Mouse (Mus musculus) kidney, adult 8-10 months (tissue): ENCODE measurements around the gene Prpf4.
A peak's percentile ranks its signal among the peaks of the same experiment; 100 is the strongest.

ENCODE experiments used
- DNase-seq, 2 experiments: peaks; one replicate each; pipeline ENCODE4 v3.0.0; 2022

Prpf4 gene

GRCm38 (mm10) chr4:62408601-62409282 lies at the start of gene Prpf4, which contains the start of gene Cdc26:
Prpf4 (plus strand) TSS chr4:62408797.
Cdc26 (minus strand) TSS chr4:62408642.
- peak; percentile 99 for DNase-seq

- DNase-seq, result peak in 1 of 2 experiments; percentile 42
Measured at GRCm38 (mm10) chr4:62359256-62359775, 49.3 kb upstream of the Prpf4 start.

GRCm38 (mm10) chr4:62360088-62360804 lies 48.4 kb upstream of the Prpf4 start, which contains the start of the genes Fkbp15 and Slc31a1:
Fkbp15 (minus strand) TSS chr4:62360548.
Slc31a1 (plus strand) TSS chr4:62360727.
- peak; percentile 97 to 98 for DNase-seq

GRCm38 (mm10) chr4:62360805-62361455 lies 47.7 kb upstream of the Prpf4 start:
- DNase-seq, result no peak

GRCm38 (mm10) chr4:62361571-62361970 lies 47.0 kb upstream of the Prpf4 start:
- DNase-seq, result peak in 1 of 2 experiments; percentile 39

- DNase-seq, result no peak
Measured at GRCm38 (mm10) chr4:62361997-62362396, 46.6 kb upstream of the Prpf4 start.

GRCm38 (mm10) chr4:62362437-62362836 lies 46.2 kb upstream of the Prpf4 start:
- DNase-seq, result no peak

- DNase-seq, result no peak
Measured at GRCm38 (mm10) chr4:62364299-62364698, 44.3 kb upstream of the Prpf4 start.

- no peak for DNase-seq
Measured at GRCm38 (mm10) chr4:62366291-62366690, 42.3 kb upstream of the Prpf4 start.

GRCm38 (mm10) chr4:62367586-62367985 lies 41.0 kb upstream of the Prpf4 start:
- DNase-seq, result peak; percentile 29 to 41

- no peak for DNase-seq
Measured at GRCm38 (mm10) chr4:62369091-62369490, 39.5 kb upstream of the Prpf4 start.

- DNase-seq, result no peak
Measured at GRCm38 (mm10) chr4:62372410-62372809, 36.2 kb upstream of the Prpf4 start.

GRCm38 (mm10) chr4:62372818-62373520 lies 35.6 kb upstream of the Prpf4 start:
- DNase-seq, result no peak

- DNase-seq, result peak in 1 of 2 experiments; percentile 23
Measured at GRCm38 (mm10) chr4:62373668-62374067, 34.9 kb upstream of the Prpf4 start.

- DNase-seq, result no peak
Measured at GRCm38 (mm10) chr4:62374342-62374741, 34.3 kb upstream of the Prpf4 start.

- no peak for DNase-seq
Measured at GRCm38 (mm10) chr4:62376123-62376522, 32.5 kb upstream of the Prpf4 start.

GRCm38 (mm10) chr4:62379724-62380381 lies 28.7 kb upstream of the Prpf4 start:
- no peak for DNase-seq

- DNase-seq, result no peak
Measured at GRCm38 (mm10) chr4:62383207-62383606, 25.4 kb upstream of the Prpf4 start.

GRCm38 (mm10) chr4:62383752-62384151 lies 24.8 kb upstream of the Prpf4 start:
- DNase-seq, result peak in 1 of 2 experiments; percentile 24

- DNase-seq, result no peak
Measured at GRCm38 (mm10) chr4:62384159-62384558, 24.4 kb upstream of the Prpf4 start.

GRCm38 (mm10) chr4:62385439-62385838 lies 23.2 kb upstream of the Prpf4 start:
- DNase-seq, result no peak
